Mouse (Mus musculus): ENCODE measurements around the gene Oxld1.

- TF ChIP-seq POLR2A (IDR thresholded peaks at IDR 0.05; ENCODE audit: low read depth, low read length), result no peak
- no peak for TF ChIP-seq CTCF (IDR thresholded peaks at IDR 0.05; ENCODE audit: extremely low read depth, insufficient read length, insufficient replicate concordance, low read depth, low read length)
Observed at GRCm38 (mm10) chr11:120499894-120500293, 42.0 kb upstream of the Oxld1 start.
